Mouse (Mus musculus): ENCODE results near the gene Stip1. TPM values are rescaled to one million over a fixed set of nuclear protein-coding genes. Genes with fewer than 3 reads are reported as not detected.
A peak's percentile ranks its signal among the peaks of the same experiment; 100 is the strongest.

The Stip1 gene
- total RNA-seq, 1 experiment from 2014 or later = 155 TPM

GRCm38 (mm10) chr19:7017541-7018457 lies 22.0 kb downstream of the Stip1 start:
- DNase-seq = no peak

GRCm38 (mm10) chr19:7014481-7015135 lies 25.2 kb downstream of the Stip1 start:
- DNase-seq = no peak

- no peak for DNase-seq
These were observed 25.8 kb downstream of the Stip1 start for GRCm38 (mm10) chr19:7013984-7014383.

- no peak for DNase-seq
These were observed 27.3 kb downstream of the Stip1 start for GRCm38 (mm10) chr19:7012426-7012825.

GRCm38 (mm10) chr19:7006892-7007593 lies 32.7 kb downstream of the Stip1 start:
- no peak for DNase-seq

GRCm38 (mm10) chr19:6999360-7000063 lies 40.3 kb downstream of the Stip1 start:
- no peak for DNase-seq

GRCm38 (mm10) chr19:6997721-6998290 lies 42.0 kb downstream of the Stip1 start:
- no peak for DNase-seq

- peak; percentile 95 for DNase-seq
These were observed 43.8 kb downstream of the Stip1 start, which contains the start of the genes Nudt22 and Trpt1 for GRCm38 (mm10) chr19:6996006-6996405. Gene Nudt22, minus strand, starts transcription at chr19:6996117. Gene Trpt1, plus strand, starts transcription at chr19:6996131.

- peak; percentile 65 for DNase-seq
These were observed 44.3 kb downstream of the Stip1 start for GRCm38 (mm10) chr19:6995255-6995991.

- no peak for DNase-seq
These were observed 45.3 kb downstream of the Stip1 start for GRCm38 (mm10) chr19:6994489-6994888.

GRCm38 (mm10) chr19:6994002-6994401 lies 45.8 kb downstream of the Stip1 start:
- DNase-seq = no peak

GRCm38 (mm10) chr19:6993011-6993770 lies 46.6 kb downstream of the Stip1 start:
- DNase-seq = no peak

- DNase-seq = peak; percentile 98
These were observed 47.5 kb downstream of the Stip1 start, which contains the start of gene Dnajc4 for GRCm38 (mm10) chr19:6992011-6992858. Gene Dnajc4, minus strand, starts transcription at chr19:6992572.

GRCm38 (mm10) chr19:6991166-6991565 lies 48.6 kb downstream of the Stip1 start:
- DNase-seq = peak; percentile 5

- DNase-seq = no peak
These were observed 49.1 kb downstream of the Stip1 start for GRCm38 (mm10) chr19:6990712-6991111.

GRCm38 (mm10) chr19:6989251-6989650 lies 50.5 kb downstream of the Stip1 start:
- DNase-seq = peak; percentile 7

- peak; percentile 50 for DNase-seq
These were observed 51.9 kb downstream of the Stip1 start for GRCm38 (mm10) chr19:6987904-6988285.

- peak; percentile 85 for DNase-seq
These were observed 52.5 kb downstream of the Stip1 start, which contains the start of gene Vegfb for GRCm38 (mm10) chr19:6987061-6987903. Gene Vegfb, minus strand, starts transcription at chr19:6987651.
